Mouse (Mus musculus): ENCODE measurements around the gene Hspd1. TPM values are rescaled to one million over a fixed set of nuclear protein-coding genes. Genes with fewer than 3 reads are reported as not detected.
A peak's percentile ranks its signal among the peaks of the same experiment; 100 is the strongest.
"Not testable (repeated sequence)": the region's sequence is repeated elsewhere in the genome, so short reads cannot be mapped to it uniquely, and the experiment has no call there.

The Hspd1 gene
- polyA plus RNA-seq, 1 experiment from 2014 or later: 432 TPM

- peak overlapping the region; percentile 97 for H3K27ac ChIP-seq (replicated peaks)
- peaks cover 48% of the 10 kb centered on the region for H3K4me1 ChIP-seq
- H3K4me3 ChIP-seq: peak overlapping the region; percentile 85
- under 1% methylated on average over 13 of the region's 13 CpGs for WGBS
- H3K27me3 ChIP-seq (replicated peaks): no peaks in the 10 kb centered on the region
- ATAC-seq (ENCODE audit: extremely low read depth, insufficient number of reproducible peaks, low FRiP score, low TSS enrichment): no peak
- peak overlapping the region; percentile 90 for H3K4me2 ChIP-seq
- H3K36me3 ChIP-seq: peaks cover 61% of the 10 kb centered on the region
- peaks cover 6% of the 10 kb centered on the region; the same call in 1 of the 2 replicates for H3K9me3 ChIP-seq
- H3K9ac ChIP-seq: peak overlapping the region; percentile 95
Measured at GRCm38 (mm10) chr1:55086868-55087400, 1.1 kb downstream of the Hspd1 start.

GRCm38 (mm10) chr1:55085781-55086366 is 2.2 kb downstream of the Hspd1 start:
- Histone ChIP-seq H3K9ac (peak overlapping the region; percentile 95), H3K9me3 (peaks cover 6% of the 10 kb centered on the region; the same call in 1 of the 2 replicates), H3K4me1 (peaks cover 48% of the 10 kb centered on the region), H3K27ac (replicated peaks) (no peak overlapping the region), H3K27me3 (replicated peaks) (no peaks in the 10 kb centered on the region), H3K36me3 (peaks cover 61% of the 10 kb centered on the region), H3K4me3 (peak overlapping the region; percentile 85), H3K4me2 (peak overlapping the region; percentile 90)
- ATAC-seq (ENCODE audit: extremely low read depth, insufficient number of reproducible peaks, low FRiP score, low TSS enrichment): no peak
- WGBS: 52% methylated on average over 7 of the region's 7 CpGs

- peaks cover 6% of the 10 kb centered on the region; the same call in 1 of the 2 replicates for H3K9me3 ChIP-seq
- WGBS: 81% methylated on average over 1 of the region's 1 CpGs
- H3K27me3 ChIP-seq (replicated peaks): no peaks in the 10 kb centered on the region
- peaks cover 32% of the 10 kb centered on the region for H3K4me1 ChIP-seq
- no peak overlapping the region for H3K4me2 ChIP-seq
- no peak overlapping the region for H3K4me3 ChIP-seq
- peaks cover 89% of the 10 kb centered on the region for H3K36me3 ChIP-seq
- no peak overlapping the region for H3K27ac ChIP-seq (replicated peaks)
- H3K9ac ChIP-seq: no peak overlapping the region
- no peak for ATAC-seq (ENCODE audit: extremely low read depth, insufficient number of reproducible peaks, low FRiP score, low TSS enrichment)
Measured at GRCm38 (mm10) chr1:55082106-55082505, 5.9 kb downstream of the Hspd1 start.

GRCm38 (mm10) chr1:55079677-55080076 is 8.4 kb downstream of the Hspd1 start:
- Histone ChIP-seq H3K27me3 (replicated peaks) (no peaks in the 10 kb centered on the region), H3K4me1 (peaks cover 25% of the 10 kb centered on the region), H3K9ac (no peak overlapping the region), H3K9me3 (peaks cover 6% of the 10 kb centered on the region; the same call in 1 of the 2 replicates), H3K27ac (replicated peaks) (no peak overlapping the region), H3K36me3 (peaks cover 87% of the 10 kb centered on the region), H3K4me2 (no peak overlapping the region), H3K4me3 (no peak overlapping the region)
- WGBS: 91% methylated on average over 4 of the region's 4 CpGs
- ATAC-seq (ENCODE audit: extremely low read depth, insufficient number of reproducible peaks, low FRiP score, low TSS enrichment): no peak

GRCm38 (mm10) chr1:55076849-55077516 is 11.1 kb downstream of the Hspd1 start:
- WGBS: 80% methylated on average over 2 of the region's 2 CpGs
- H3K27ac ChIP-seq (replicated peaks): no peak overlapping the region

GRCm38 (mm10) chr1:55076395-55076743 is 11.7 kb downstream of the Hspd1 start:
- H3K9ac ChIP-seq: no peak overlapping the region
- H3K27me3 ChIP-seq (replicated peaks): no peaks in the 10 kb centered on the region
- peaks cover 21% of the 10 kb centered on the region for H3K4me1 ChIP-seq
- no peak overlapping the region for H3K4me3 ChIP-seq
- no peak for ATAC-seq (ENCODE audit: extremely low read depth, insufficient number of reproducible peaks, low FRiP score, low TSS enrichment)
- H3K9me3 ChIP-seq: no peaks in the 10 kb centered on the region
- peaks cover 74% of the 10 kb centered on the region for H3K36me3 ChIP-seq
- no peak overlapping the region for H3K27ac ChIP-seq (replicated peaks)
- no peak overlapping the region for H3K4me2 ChIP-seq

More at GRCm38 (mm10) chr1:55076849-55077516, 11.1 kb downstream of the Hspd1 start:
- H3K9ac ChIP-seq: no peak overlapping the region
- peaks cover 74% of the 10 kb centered on the region for H3K36me3 ChIP-seq
- H3K4me1 ChIP-seq: peaks cover 21% of the 10 kb centered on the region
- H3K4me2 ChIP-seq: no peak overlapping the region
- no peaks in the 10 kb centered on the region for H3K9me3 ChIP-seq
- no peaks in the 10 kb centered on the region for H3K27me3 ChIP-seq (replicated peaks)
- no peak overlapping the region for H3K4me3 ChIP-seq
- ATAC-seq (ENCODE audit: extremely low read depth, insufficient number of reproducible peaks, low FRiP score, low TSS enrichment): no peak

- no peak for ATAC-seq (ENCODE audit: extremely low read depth, insufficient number of reproducible peaks, low FRiP score, low TSS enrichment)
- Histone ChIP-seq H3K36me3 (peaks cover 74% of the 10 kb centered on the region), H3K9ac (no peak overlapping the region), H3K27ac (replicated peaks) (peak overlapping the region; percentile 58), H3K27me3 (replicated peaks) (no peaks in the 10 kb centered on the region), H3K4me2 (no peak overlapping the region), H3K4me3 (no peak overlapping the region), H3K4me1 (peaks cover 21% of the 10 kb centered on the region), H3K9me3 (no peaks in the 10 kb centered on the region)
- 36% methylated on average over 5 of the region's 5 CpGs for WGBS
Measured at GRCm38 (mm10) chr1:55075652-55076394, 12.2 kb downstream of the Hspd1 start.

GRCm38 (mm10) chr1:55074757-55075156 is 13.3 kb downstream of the Hspd1 start:
- H3K4me2 ChIP-seq: no peak overlapping the region
- peaks cover 21% of the 10 kb centered on the region for H3K4me1 ChIP-seq
- no peak overlapping the region for H3K9ac ChIP-seq
- H3K36me3 ChIP-seq: peaks cover 72% of the 10 kb centered on the region
- no peaks in the 10 kb centered on the region for H3K9me3 ChIP-seq
- no peak overlapping the region for H3K4me3 ChIP-seq
- no peaks in the 10 kb centered on the region for H3K27me3 ChIP-seq (replicated peaks)
- WGBS: 32% methylated on average over 2 of the region's 2 CpGs
- H3K27ac ChIP-seq (replicated peaks): peak overlapping the region; percentile 58; the same call in 1 of the 2 replicates
- no peak; the same call in 1 of the 2 replicates for ATAC-seq (ENCODE audit: extremely low read depth, insufficient number of reproducible peaks, low FRiP score, low TSS enrichment)

- not testable (repeated sequence) for H3K4me3 ChIP-seq; H3K9me3 ChIP-seq; H3K27ac ChIP-seq (replicated peaks); H3K4me2 ChIP-seq; H3K9ac ChIP-seq; ATAC-seq (ENCODE audit: extremely low read depth, insufficient number of reproducible peaks, low FRiP score, low TSS enrichment); H3K27me3 ChIP-seq (replicated peaks)
- peaks cover 21% of the 10 kb centered on the region for H3K4me1 ChIP-seq
- H3K36me3 ChIP-seq: peaks cover 68% of the 10 kb centered on the region
Measured at GRCm38 (mm10) chr1:55072328-55072727, 15.7 kb downstream of the Hspd1 start.

GRCm38 (mm10) chr1:55061772-55062171 is 26.3 kb downstream of the Hspd1 start:
- no peaks in the 10 kb centered on the region for H3K9me3 ChIP-seq
- H3K4me2 ChIP-seq: no peak overlapping the region
- peaks cover 54% of the 10 kb centered on the region for H3K36me3 ChIP-seq
- no peaks in the 10 kb centered on the region for H3K27me3 ChIP-seq (replicated peaks)
- 0 out of 2 replicates have a peak, but pooled peaks cover 2% of the 10 kb centered on the region for H3K4me1 ChIP-seq
- H3K4me3 ChIP-seq: no peak overlapping the region
- H3K9ac ChIP-seq: no peak overlapping the region
- no peak overlapping the region for H3K27ac ChIP-seq (replicated peaks)
- no peak for ATAC-seq (ENCODE audit: extremely low read depth, insufficient number of reproducible peaks, low FRiP score, low TSS enrichment)
- 86% methylated on average over 4 of the region's 4 CpGs for WGBS

- Histone ChIP-seq H3K27me3 (replicated peaks) (no peaks in the 10 kb centered on the region), H3K36me3 (peaks cover 54% of the 10 kb centered on the region), H3K4me1 (0 out of 2 replicates have a peak, but pooled peaks cover 2% of the 10 kb centered on the region), H3K27ac (replicated peaks) (no peak overlapping the region), H3K4me3 (no peak overlapping the region), H3K9ac (no peak overlapping the region), H3K9me3 (no peaks in the 10 kb centered on the region), H3K4me2 (no peak overlapping the region)
- WGBS: 84% methylated on average over 5 of the region's 5 CpGs
- no peak for ATAC-seq (ENCODE audit: extremely low read depth, insufficient number of reproducible peaks, low FRiP score, low TSS enrichment)
Measured at GRCm38 (mm10) chr1:55061099-55061498, 26.9 kb downstream of the Hspd1 start.

All from heart, embryonic 13.5 days (tissue).